Mouse (Mus musculus): ENCODE measurements around the gene Iqsec1.

DNA sequence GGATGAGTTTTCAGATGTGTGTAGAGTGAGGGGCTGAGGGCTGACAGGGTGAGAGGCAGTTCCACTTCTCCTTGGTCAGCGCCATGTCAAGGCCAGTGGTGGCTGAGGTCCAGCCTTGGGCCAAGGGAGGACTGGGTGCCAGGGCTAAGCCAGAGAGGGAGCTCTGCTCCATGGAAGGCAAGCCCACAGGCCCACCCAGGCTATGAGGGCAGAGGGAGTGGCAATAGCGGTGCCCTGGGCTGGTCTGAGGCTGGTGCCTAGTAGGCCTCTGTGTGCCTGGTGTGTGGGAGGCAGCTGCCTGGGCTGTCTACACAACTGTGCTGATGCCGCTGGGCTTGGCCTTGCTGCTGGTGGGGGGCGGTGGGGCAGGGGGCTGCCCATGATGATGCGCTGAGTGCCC lies 326.3 kb downstream of the Iqsec1 start:
- no peak for TF ChIP-seq CTCF (IDR thresholded peaks at IDR 0.05; ENCODE audit: insufficient read depth, low read length)
- TF ChIP-seq POLR2A (IDR thresholded peaks at IDR 0.05; ENCODE audit: borderline replicate concordance, extremely low read depth, low read depth, low read length), result no peak
